Mouse (Mus musculus) olfactory bulb, adult 2 months (tissue): ENCODE measurements at regions not wholly inside any gene's neighbourhood (a gene's known extent, or its start where the extent isn't known, plus 50 kb on each side); places are given as distances from the start of the nearest gene placed in this dataset.

ENCODE experiments used
- CTCF ChIP-seq: fragments of 200-500 bp; IDR thresholded peaks from 2 replicates; pipeline ENCODE4 v1.5.1; 2012; ENCODE audit warnings: low read depth, mild to moderate bottlenecking, low read length, moderate library complexity; ENCODE audit not compliant: insufficient read depth
- POLR2A ChIP-seq: fragments of 200-500 bp; IDR thresholded peaks from 2 replicates; pipeline ENCODE4 v1.6.1; 2012; ENCODE audit warnings: mild to moderate bottlenecking, low read depth, low read length, moderate library complexity; ENCODE audit not compliant: insufficient read depth

- TF ChIP-seq POLR2A, result no peak
- no peak for TF ChIP-seq CTCF
These were observed 87.9 kb upstream of the Egfl6 start for GRCm38 (mm10) chrX:166673404-166673803.
